Mouse (Mus musculus) brain, embryonic 14.5 days (tissue): Measurements from ENCODE around the gene Snrnp25.

ENCODE experiments used
- CTCF ChIP-seq: fragments of 200-500 bp; IDR thresholded peaks from 2 replicates; pipeline ENCODE4 v1.5.1; 2012; ENCODE audit warnings: inconsistent platforms, mild to moderate bottlenecking, moderate library complexity, borderline replicate concordance; ENCODE audit not compliant: insufficient read depth, insufficient read length; ENCODE audit errors: extremely low read depth
- POLR2A ChIP-seq: fragments of 200-500 bp; IDR thresholded peaks from 2 replicates; pipeline ENCODE4 v1.6.1; 2012; ENCODE audit warnings: mild to moderate bottlenecking, inconsistent platforms, borderline replicate concordance; ENCODE audit not compliant: poor library complexity, insufficient read depth, insufficient read length, severe bottlenecking; ENCODE audit errors: extremely low read depth

DNA sequence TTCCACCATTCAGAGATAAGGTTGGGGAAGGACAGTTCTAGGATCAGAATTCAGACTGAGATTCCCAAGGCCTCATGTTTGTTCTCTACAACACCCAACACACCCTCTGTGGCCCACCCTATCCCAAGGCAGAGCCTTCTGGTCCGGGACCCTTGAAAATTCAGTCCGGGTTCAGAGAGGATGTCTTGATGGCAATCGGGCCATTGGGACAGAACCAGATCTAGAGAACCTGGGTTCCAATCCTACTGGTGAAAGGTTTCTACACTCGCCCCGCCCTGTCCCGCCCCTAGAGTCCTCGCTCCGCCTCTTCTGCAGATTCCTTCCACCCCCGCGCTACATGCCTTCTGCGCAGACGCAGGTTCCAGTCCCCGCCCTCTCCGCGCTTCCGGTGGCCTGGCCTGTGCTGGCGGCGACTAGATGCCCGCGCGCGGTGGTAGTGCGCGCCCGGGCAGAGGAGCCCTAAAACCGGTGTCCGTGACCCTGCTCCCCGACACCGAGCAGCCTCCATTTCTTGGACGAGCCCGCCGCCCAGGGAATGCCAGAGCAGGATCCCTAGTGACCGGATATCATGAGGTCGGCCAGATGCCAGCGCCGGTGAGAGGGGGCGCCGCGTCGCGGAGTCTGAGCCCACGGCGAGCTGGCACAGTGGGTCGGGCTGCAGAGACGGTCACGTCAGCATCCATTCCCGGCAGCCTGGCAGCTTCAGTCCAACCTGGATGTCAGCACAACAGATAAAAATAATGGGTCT is 21.1 kb downstream of the Snrnp25 start, which contains the start of gene Mpg:
- no peak for TF ChIP-seq CTCF
- peak; percentile 92 for TF ChIP-seq POLR2A
